Mouse (Mus musculus) lung, adult 2 months (tissue): ENCODE results near the gene Atl3.

ENCODE experiments used
- CTCF ChIP-seq: fragments of 200-500 bp; IDR thresholded peaks from 2 replicates; pipeline ENCODE4 v1.5.1; 2011; ENCODE audit warnings: mild to moderate bottlenecking, low read length, control low read depth; ENCODE audit not compliant: insufficient read depth
- POLR2A ChIP-seq: fragments of 200-500 bp; IDR thresholded peaks from 2 replicates; pipeline ENCODE4 v1.6.1; 2011; ENCODE audit warnings: low read depth, mild to moderate bottlenecking, control low read depth, low read length, borderline replicate concordance; ENCODE audit errors: extremely low read depth

GRCm38 (mm10) chr19:7533891-7534290 lies 40.1 kb downstream of the Atl3 start:
- TF ChIP-seq CTCF, result no peak
- no peak for TF ChIP-seq POLR2A
